Mouse (Mus musculus): Measurements from ENCODE around the gene Cotl1. TPM values are rescaled to one million over a fixed set of nuclear protein-coding genes. Genes with fewer than 3 reads are reported as not detected.

Cotl1 gene
- polyA plus RNA-seq (2015; fragmentation: Nextera tagmentation; extraction: Ambion mirVana): 126 and 139 TPM in 2 replicates

- Histone ChIP-seq H3K4me1 (ENCODE audit: control insufficient read depth, insufficient read depth, low read length) (peaks cover 43% of the 10 kb centered on the region), H3K9ac (ENCODE audit: low read depth, low read length) (peak within 1 kb of the TSS; percentile 84), H3K9me3 (replicated peaks; ENCODE audit: control insufficient read depth, low read length, poor library complexity, severe bottlenecking) (no peaks in the 10 kb centered on the region), H3K36me3 (ENCODE audit: control insufficient read depth, insufficient read depth, low read length) (no peaks in the 10 kb centered on the region), H3K27ac (ENCODE audit: low read length) (peak within 1 kb of the TSS; percentile 85), H3K27me3 (ENCODE audit: control insufficient read depth, insufficient read depth, low read depth, low read length) (no peaks in the 10 kb centered on the region; the same call in 1 of the 2 replicates), H3K4me3 (ENCODE audit: low read depth, low read length) (peak within 1 kb of the TSS; percentile 59), H3K4me2 (ENCODE audit: low read length) (peak within 1 kb of the TSS; percentile 84)
- ATAC-seq: peak; percentile 94
- WGBS: 0% methylated on average over 49 of the region's 57 CpGs
These were observed at the start of gene Cotl1 for GRCm38 (mm10) chr8:119840275-119840808. TSS of gene Cotl1 (minus strand) at chr8:119840544.

GRCm38 (mm10) chr8:119888012-119888411 lies 47.7 kb upstream of the Cotl1 start:
- Histone ChIP-seq H3K27ac (ENCODE audit: low read length) (no peak overlapping the region), H3K9me3 (replicated peaks; ENCODE audit: control insufficient read depth, low read length, poor library complexity, severe bottlenecking) (no peaks in the 10 kb centered on the region), H3K36me3 (ENCODE audit: control insufficient read depth, insufficient read depth, low read length) (no peaks in the 10 kb centered on the region), H3K27me3 (ENCODE audit: control insufficient read depth, insufficient read depth, low read depth, low read length) (no peaks in the 10 kb centered on the region), H3K4me3 (ENCODE audit: low read depth, low read length) (no peak overlapping the region), H3K4me2 (ENCODE audit: low read length) (no peak overlapping the region), H3K9ac (ENCODE audit: low read depth, low read length) (no peak overlapping the region), H3K4me1 (ENCODE audit: control insufficient read depth, insufficient read depth, low read length) (no peaks in the 10 kb centered on the region)
- 38% methylated on average over 4 of the region's 4 CpGs for WGBS
- ATAC-seq: no peak

- Histone ChIP-seq H3K4me2 (ENCODE audit: low read length) (no peak overlapping the region), H3K36me3 (ENCODE audit: control insufficient read depth, insufficient read depth, low read length) (no peaks in the 10 kb centered on the region), H3K4me1 (ENCODE audit: control insufficient read depth, insufficient read depth, low read length) (no peaks in the 10 kb centered on the region), H3K9me3 (replicated peaks; ENCODE audit: control insufficient read depth, low read length, poor library complexity, severe bottlenecking) (no peaks in the 10 kb centered on the region), H3K9ac (ENCODE audit: low read depth, low read length) (no peak overlapping the region), H3K27me3 (ENCODE audit: control insufficient read depth, insufficient read depth, low read depth, low read length) (no peaks in the 10 kb centered on the region), H3K27ac (ENCODE audit: low read length) (no peak overlapping the region), H3K4me3 (ENCODE audit: low read depth, low read length) (no peak overlapping the region)
- no peak for ATAC-seq
- 92% methylated on average over 3 of the region's 3 CpGs for WGBS
These were observed 46.8 kb upstream of the Cotl1 start for GRCm38 (mm10) chr8:119887130-119887529.

GRCm38 (mm10) chr8:119885612-119886011 lies 45.3 kb upstream of the Cotl1 start:
- Histone ChIP-seq H3K4me2 (ENCODE audit: low read length) (no peak overlapping the region), H3K27ac (ENCODE audit: low read length) (no peak overlapping the region; the same call in 1 of the 2 replicates), H3K36me3 (ENCODE audit: control insufficient read depth, insufficient read depth, low read length) (no peaks in the 10 kb centered on the region), H3K9me3 (replicated peaks; ENCODE audit: control insufficient read depth, low read length, poor library complexity, severe bottlenecking) (no peaks in the 10 kb centered on the region), H3K9ac (ENCODE audit: low read depth, low read length) (no peak overlapping the region), H3K4me3 (ENCODE audit: low read depth, low read length) (no peak overlapping the region), H3K27me3 (ENCODE audit: control insufficient read depth, insufficient read depth, low read depth, low read length) (no peaks in the 10 kb centered on the region), H3K4me1 (ENCODE audit: control insufficient read depth, insufficient read depth, low read length) (no peaks in the 10 kb centered on the region)
- ATAC-seq: no peak
- WGBS: 29% methylated on average over 3 of the region's 3 CpGs

GRCm38 (mm10) chr8:119883281-119883680 lies 42.9 kb upstream of the Cotl1 start:
- H3K27me3 ChIP-seq (ENCODE audit: control insufficient read depth, insufficient read depth, low read depth, low read length): no peaks in the 10 kb centered on the region
- no peak overlapping the region for H3K9ac ChIP-seq (ENCODE audit: low read depth, low read length)
- no peak overlapping the region for H3K4me3 ChIP-seq (ENCODE audit: low read depth, low read length)
- H3K4me1 ChIP-seq (ENCODE audit: control insufficient read depth, insufficient read depth, low read length): no peaks in the 10 kb centered on the region
- no peaks in the 10 kb centered on the region for H3K9me3 ChIP-seq (replicated peaks; ENCODE audit: control insufficient read depth, low read length, poor library complexity, severe bottlenecking)
- H3K27ac ChIP-seq (ENCODE audit: low read length): no peak overlapping the region
- ATAC-seq: no peak
- WGBS: 91% methylated on average over 7 of the region's 7 CpGs
- no peak overlapping the region for H3K4me2 ChIP-seq (ENCODE audit: low read length)
- H3K36me3 ChIP-seq (ENCODE audit: control insufficient read depth, insufficient read depth, low read length): no peaks in the 10 kb centered on the region

GRCm38 (mm10) chr8:119881917-119882316 lies 41.6 kb upstream of the Cotl1 start:
- Histone ChIP-seq H3K27ac (ENCODE audit: low read length) (no peak overlapping the region), H3K9me3 (replicated peaks; ENCODE audit: control insufficient read depth, low read length, poor library complexity, severe bottlenecking) (no peaks in the 10 kb centered on the region), H3K9ac (ENCODE audit: low read depth, low read length) (no peak overlapping the region), H3K36me3 (ENCODE audit: control insufficient read depth, insufficient read depth, low read length) (peaks cover 5% of the 10 kb centered on the region; the same call in 1 of the 2 replicates), H3K27me3 (ENCODE audit: control insufficient read depth, insufficient read depth, low read depth, low read length) (no peaks in the 10 kb centered on the region), H3K4me3 (ENCODE audit: low read depth, low read length) (no peak overlapping the region), H3K4me1 (ENCODE audit: control insufficient read depth, insufficient read depth, low read length) (no peaks in the 10 kb centered on the region), H3K4me2 (ENCODE audit: low read length) (no peak overlapping the region)
- 82% methylated on average over 8 of the region's 8 CpGs for WGBS
- ATAC-seq: no peak

- Histone ChIP-seq H3K36me3 (ENCODE audit: control insufficient read depth, insufficient read depth, low read length) (peaks cover 8% of the 10 kb centered on the region; the same call in 1 of the 2 replicates), H3K4me2 (ENCODE audit: low read length) (no peak overlapping the region), H3K4me1 (ENCODE audit: control insufficient read depth, insufficient read depth, low read length) (no peaks in the 10 kb centered on the region), H3K9ac (ENCODE audit: low read depth, low read length) (no peak overlapping the region), H3K27me3 (ENCODE audit: control insufficient read depth, insufficient read depth, low read depth, low read length) (no peaks in the 10 kb centered on the region), H3K4me3 (ENCODE audit: low read depth, low read length) (no peak overlapping the region), H3K27ac (ENCODE audit: low read length) (no peak overlapping the region), H3K9me3 (replicated peaks; ENCODE audit: control insufficient read depth, low read length, poor library complexity, severe bottlenecking) (no peaks in the 10 kb centered on the region)
- 78% methylated on average over 6 of the region's 6 CpGs for WGBS
- no peak for ATAC-seq
These were observed 41.0 kb upstream of the Cotl1 start for GRCm38 (mm10) chr8:119881301-119881700.

- no peak for ATAC-seq
- Histone ChIP-seq H3K36me3 (ENCODE audit: control insufficient read depth, insufficient read depth, low read length) (peaks cover 32% of the 10 kb centered on the region), H3K4me1 (ENCODE audit: control insufficient read depth, insufficient read depth, low read length) (no peaks in the 10 kb centered on the region), H3K4me2 (ENCODE audit: low read length) (no peak overlapping the region), H3K27me3 (ENCODE audit: control insufficient read depth, insufficient read depth, low read depth, low read length) (no peaks in the 10 kb centered on the region), H3K27ac (ENCODE audit: low read length) (no peak overlapping the region), H3K9me3 (replicated peaks; ENCODE audit: control insufficient read depth, low read length, poor library complexity, severe bottlenecking) (no peaks in the 10 kb centered on the region), H3K9ac (ENCODE audit: low read depth, low read length) (no peak overlapping the region), H3K4me3 (ENCODE audit: low read depth, low read length) (no peak overlapping the region)
- whole genome bisulfite sequencing: 100% methylated on average over 1 of the region's 1 CpGs
These were observed 32.8 kb upstream of the Cotl1 start for GRCm38 (mm10) chr8:119873181-119873580.

- WGBS: 85% methylated on average over 20 of the region's 20 CpGs
- H3K27me3 ChIP-seq (ENCODE audit: control insufficient read depth, insufficient read depth, low read depth, low read length): no peaks in the 10 kb centered on the region
- H3K27ac ChIP-seq (ENCODE audit: low read length): no peak overlapping the region
- H3K36me3 ChIP-seq (ENCODE audit: control insufficient read depth, insufficient read depth, low read length): peaks cover 23% of the 10 kb centered on the region
- ATAC-seq: no peak
- H3K9me3 ChIP-seq (replicated peaks; ENCODE audit: control insufficient read depth, low read length, poor library complexity, severe bottlenecking): no peaks in the 10 kb centered on the region
- H3K9ac ChIP-seq (ENCODE audit: low read depth, low read length): no peak overlapping the region
- no peak overlapping the region for H3K4me3 ChIP-seq (ENCODE audit: low read depth, low read length)
- H3K4me2 ChIP-seq (ENCODE audit: low read length): no peak overlapping the region
- H3K4me1 ChIP-seq (ENCODE audit: control insufficient read depth, insufficient read depth, low read length): no peaks in the 10 kb centered on the region
These were observed 29.3 kb upstream of the Cotl1 start for GRCm38 (mm10) chr8:119869616-119870015.

All from midbrain, embryonic 16.5 days (tissue).